Mouse (Mus musculus): ENCODE measurements around the gene Rbm4b. TPM values are rescaled to one million over a fixed set of nuclear protein-coding genes. Genes with fewer than 3 reads are reported as not detected.

The Rbm4b gene
- polyA plus RNA-seq (2014; fragmentation: Nextera tagmentation; extraction: Ambion mirVana) = 41.1 and 50.0 TPM in 2 replicates

DNA sequence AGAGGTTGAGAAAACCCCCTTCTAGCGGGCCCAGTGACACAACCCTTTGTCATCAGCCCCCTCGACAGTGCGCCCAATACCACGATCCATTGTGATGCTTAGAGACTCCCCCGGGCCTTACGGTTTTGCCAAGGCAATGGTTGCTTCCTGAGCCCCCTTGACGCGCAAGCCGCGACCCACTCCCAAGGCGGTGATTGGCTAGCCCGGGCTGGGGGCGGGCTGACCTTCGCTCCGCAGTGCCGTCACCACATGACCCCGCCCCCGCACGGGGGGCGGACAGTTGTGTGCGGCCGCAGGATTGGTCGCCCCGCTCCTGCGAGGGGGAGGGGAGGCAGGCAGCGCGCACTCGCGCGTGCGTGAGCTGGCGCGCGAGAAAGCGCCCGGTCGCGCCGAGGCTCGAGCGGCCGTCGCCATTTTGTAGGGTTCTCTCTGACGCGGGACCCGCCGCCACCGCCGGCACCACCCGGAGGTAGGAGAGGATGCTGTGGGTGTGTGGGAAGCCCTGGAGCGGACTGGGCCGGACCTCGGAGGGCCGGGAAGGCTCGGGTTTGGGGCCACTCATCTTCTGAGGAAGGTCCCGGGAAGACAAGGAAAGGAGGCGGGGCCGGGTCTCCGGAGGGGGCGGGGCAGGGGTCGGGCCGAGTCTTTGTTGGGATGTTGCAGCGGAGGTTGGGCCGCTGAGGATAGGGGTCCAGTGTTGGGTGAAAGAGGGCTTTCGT lies at the start of gene Rbm4b:
Gene Rbm4b (plus strand): TSS at position 305 of the 719 bp plus-strand sequence.
- peak within 1 kb of the TSS; percentile 80 for H3K9ac ChIP-seq (ENCODE audit: low read depth, low read length)
- under 1% methylated on average over 37 of the region's 65 CpGs for whole genome bisulfite sequencing
- peak within 1 kb of the TSS; percentile 58 for H3K4me3 ChIP-seq (ENCODE audit: low read depth, low read length)
- DNase-seq (ENCODE audit: low spot score) = peak; percentile 98
- no peaks in the 10 kb centered on the region for H3K9me3 ChIP-seq (ENCODE audit: control insufficient read depth, low read length)
- H3K27me3 ChIP-seq (replicated peaks; ENCODE audit: control insufficient read depth, insufficient read depth, low read length) = no peaks in the 10 kb centered on the region
- H3K27ac ChIP-seq (replicated peaks; ENCODE audit: low read depth, low read length) = peak within 1 kb of the TSS; percentile 90
- peak; percentile 96 for ATAC-seq (ENCODE audit: low read depth)
- peak within 1 kb of the TSS; percentile 75 for H3K4me2 ChIP-seq (ENCODE audit: low read depth, low read length)
- peaks cover 23% of the 10 kb centered on the region for H3K4me1 ChIP-seq (ENCODE audit: control insufficient read depth, insufficient read depth, low read length)
- peaks cover 31% of the 10 kb centered on the region for H3K36me3 ChIP-seq (ENCODE audit: control insufficient read depth, insufficient read depth, low read length)

DNA sequence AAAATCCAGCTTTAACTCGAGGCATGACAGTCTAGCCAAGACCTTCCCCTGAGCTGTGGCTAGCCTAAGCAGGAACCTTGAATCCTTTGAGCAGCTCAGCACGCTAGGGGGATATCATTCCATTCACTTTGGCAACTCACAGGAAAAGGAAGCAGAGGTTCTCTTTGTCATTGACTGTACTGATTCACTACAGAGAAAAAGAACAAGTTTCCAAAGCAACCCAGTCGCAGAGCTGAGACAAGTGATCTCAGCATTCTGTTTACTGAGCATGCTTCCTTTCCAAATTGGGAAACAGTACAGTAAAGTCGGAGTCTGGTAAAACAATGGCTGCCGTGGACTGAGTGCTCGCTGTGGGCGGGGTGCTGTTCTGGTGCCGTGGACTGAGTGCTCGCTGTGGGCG lies 47.5 kb upstream of the Rbm4b start:
- H3K4me3 ChIP-seq (ENCODE audit: low read depth, low read length) = no peak overlapping the region
- H3K4me2 ChIP-seq (ENCODE audit: low read depth, low read length) = no peak overlapping the region
- H3K4me1 ChIP-seq (ENCODE audit: control insufficient read depth, insufficient read depth, low read length) = peaks cover 4% of the 10 kb centered on the region
- H3K9ac ChIP-seq (ENCODE audit: low read depth, low read length) = no peak overlapping the region
- DNase-seq (ENCODE audit: low spot score) (no peak), ATAC-seq (ENCODE audit: low read depth) (no peak)
- H3K27me3 ChIP-seq (replicated peaks; ENCODE audit: control insufficient read depth, insufficient read depth, low read length) = peaks cover 39% of the 10 kb centered on the region
- H3K27ac ChIP-seq (replicated peaks; ENCODE audit: low read depth, low read length) = no peak overlapping the region
- no peaks in the 10 kb centered on the region for H3K36me3 ChIP-seq (ENCODE audit: control insufficient read depth, insufficient read depth, low read length)
- no peaks in the 10 kb centered on the region for H3K9me3 ChIP-seq (ENCODE audit: control insufficient read depth, low read length)
- 87% methylated on average over 10 of the region's 10 CpGs for WGBS

DNA sequence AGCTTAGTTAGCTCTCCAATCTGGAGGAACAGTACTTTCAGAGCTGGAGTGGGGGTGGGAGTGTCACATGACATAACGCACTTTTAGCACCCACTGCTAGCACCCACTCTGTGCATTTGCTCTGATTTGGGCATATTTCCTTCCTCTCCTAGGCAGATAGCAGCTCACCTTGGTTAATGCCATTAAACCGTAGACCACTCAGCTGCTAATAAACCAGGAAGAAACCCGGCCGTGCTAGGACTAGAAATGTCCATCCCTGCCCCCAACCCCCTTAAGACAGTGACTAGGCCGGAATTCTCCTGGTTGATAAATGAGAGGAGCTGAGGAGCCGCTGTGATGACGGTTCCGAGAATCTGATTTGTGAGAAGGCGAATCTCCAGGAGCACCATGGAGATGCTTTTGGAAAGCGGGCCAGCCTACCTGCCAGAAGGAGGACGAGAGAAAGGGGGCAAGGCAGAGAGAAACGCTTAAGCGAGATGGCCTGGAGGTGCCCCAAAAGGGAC lies 45.1 kb upstream of the Rbm4b start, which contains the start of gene Sptbn2:
Gene Sptbn2 (plus strand): TSS at position 70 of the 503 bp plus-strand sequence.
- DNase-seq (ENCODE audit: low spot score) (no peak), ATAC-seq (ENCODE audit: low read depth) (no peak)
- no peaks in the 10 kb centered on the region for H3K36me3 ChIP-seq (ENCODE audit: control insufficient read depth, insufficient read depth, low read length)
- H3K4me3 ChIP-seq (ENCODE audit: low read depth, low read length) = peak within 1 kb of the TSS; percentile 59
- H3K4me1 ChIP-seq (ENCODE audit: control insufficient read depth, insufficient read depth, low read length) = peaks cover 4% of the 10 kb centered on the region
- H3K27me3 ChIP-seq (replicated peaks; ENCODE audit: control insufficient read depth, insufficient read depth, low read length) = peaks cover 51% of the 10 kb centered on the region
- peak within 1 kb of the TSS; percentile 62 for H3K9ac ChIP-seq (ENCODE audit: low read depth, low read length)
- peak within 1 kb of the TSS; percentile 99 for H3K4me2 ChIP-seq (ENCODE audit: low read depth, low read length)
- 10% methylated on average over 13 of the region's 13 CpGs for WGBS
- no peaks in the 10 kb centered on the region for H3K9me3 ChIP-seq (ENCODE audit: control insufficient read depth, low read length)
- H3K27ac ChIP-seq (replicated peaks; ENCODE audit: low read depth, low read length) = no peak within 1 kb of the TSS

DNA sequence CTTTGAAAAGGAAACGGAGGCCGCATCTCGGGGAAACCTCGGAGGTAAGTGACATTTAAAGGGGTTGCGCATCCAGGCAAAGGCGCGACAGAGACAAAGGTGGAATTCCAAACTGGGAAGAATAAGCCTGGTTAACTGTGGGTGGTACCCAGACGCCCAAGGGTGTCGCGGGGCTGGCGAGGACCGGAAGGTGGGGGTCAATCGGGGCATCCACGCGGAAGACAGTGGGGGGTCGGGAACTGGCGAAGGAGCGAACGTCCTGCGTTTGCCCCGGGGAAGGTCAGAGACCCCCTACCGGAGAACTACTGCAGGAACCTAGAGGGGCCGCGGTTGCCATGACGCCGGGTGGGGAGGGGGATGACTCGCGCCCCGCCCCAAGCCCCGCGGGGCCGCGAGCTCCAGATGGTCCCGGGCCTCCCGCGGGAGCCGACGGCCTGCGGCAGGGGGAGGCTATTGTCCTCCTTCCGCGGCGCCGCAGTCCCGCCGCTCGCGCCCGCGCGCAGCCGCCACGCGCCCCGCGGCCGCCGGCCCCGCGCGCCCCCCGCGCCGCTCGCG lies 44.6 kb upstream of the Rbm4b start:
- no peaks in the 10 kb centered on the region for H3K9me3 ChIP-seq (ENCODE audit: control insufficient read depth, low read length)
- peak; percentile 27 for DNase-seq (ENCODE audit: low spot score)
- H3K27me3 ChIP-seq (replicated peaks; ENCODE audit: control insufficient read depth, insufficient read depth, low read length) = peaks cover 51% of the 10 kb centered on the region
- H3K4me2 ChIP-seq (ENCODE audit: low read depth, low read length) = peak overlapping the region; percentile 99
- ATAC-seq (ENCODE audit: low read depth) = peak; percentile 73
- WGBS = 1% methylated on average over 12 of the region's 65 CpGs
- H3K36me3 ChIP-seq (ENCODE audit: control insufficient read depth, insufficient read depth, low read length) = no peaks in the 10 kb centered on the region
- H3K4me3 ChIP-seq (ENCODE audit: low read depth, low read length) = peak overlapping the region; percentile 59
- H3K4me1 ChIP-seq (ENCODE audit: control insufficient read depth, insufficient read depth, low read length) = peaks cover 4% of the 10 kb centered on the region
- H3K9ac ChIP-seq (ENCODE audit: low read depth, low read length) = peak overlapping the region; percentile 62
- H3K27ac ChIP-seq (replicated peaks; ENCODE audit: low read depth, low read length) = no peak overlapping the region

DNA sequence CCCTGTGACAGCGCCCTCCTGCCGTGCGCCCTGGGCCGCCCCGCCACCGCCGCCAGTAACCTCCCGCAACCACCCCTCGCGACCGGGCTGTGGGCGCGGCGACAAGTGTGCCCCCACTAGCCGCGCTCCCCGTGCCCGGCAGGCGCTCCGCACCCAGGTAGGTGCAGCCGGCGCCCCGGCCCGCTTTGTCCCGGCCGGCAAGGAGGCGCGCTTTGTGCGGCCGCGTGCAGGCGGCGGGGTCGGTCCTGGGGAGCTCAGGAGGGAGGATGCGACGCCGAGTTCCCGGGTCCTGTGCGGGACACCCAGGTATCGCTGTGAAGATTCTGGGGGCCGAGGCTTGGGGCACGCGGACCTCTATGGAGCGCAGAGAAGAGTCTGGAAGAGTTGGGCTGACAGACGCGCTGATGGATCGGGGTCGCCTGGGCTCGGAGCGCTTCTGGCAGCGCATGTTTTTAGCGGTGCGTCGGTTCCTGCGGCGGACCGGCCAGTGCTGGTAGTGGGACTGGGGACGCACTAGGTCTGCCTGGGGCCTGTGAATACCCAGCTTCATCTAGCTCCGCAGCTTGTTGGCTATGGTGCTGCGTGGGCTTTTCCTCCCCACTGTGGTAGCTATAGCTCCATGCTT lies 44.0 kb upstream of the Rbm4b start:
- 0% methylated on average over 25 of the region's 60 CpGs for WGBS
- Histone ChIP-seq H3K27me3 (replicated peaks; ENCODE audit: control insufficient read depth, insufficient read depth, low read length) (peaks cover 51% of the 10 kb centered on the region), H3K27ac (replicated peaks; ENCODE audit: low read depth, low read length) (no peak overlapping the region), H3K4me2 (ENCODE audit: low read depth, low read length) (peak overlapping the region; percentile 99), H3K9ac (ENCODE audit: low read depth, low read length) (peak overlapping the region; percentile 62), H3K9me3 (ENCODE audit: control insufficient read depth, low read length) (no peaks in the 10 kb centered on the region), H3K4me1 (ENCODE audit: control insufficient read depth, insufficient read depth, low read length) (peaks cover 4% of the 10 kb centered on the region), H3K36me3 (ENCODE audit: control insufficient read depth, insufficient read depth, low read length) (no peaks in the 10 kb centered on the region), H3K4me3 (ENCODE audit: low read depth, low read length) (peak overlapping the region; percentile 59)
- peak; percentile 29 for DNase-seq (ENCODE audit: low spot score)
- ATAC-seq (ENCODE audit: low read depth) = peak; percentile 38

DNA sequence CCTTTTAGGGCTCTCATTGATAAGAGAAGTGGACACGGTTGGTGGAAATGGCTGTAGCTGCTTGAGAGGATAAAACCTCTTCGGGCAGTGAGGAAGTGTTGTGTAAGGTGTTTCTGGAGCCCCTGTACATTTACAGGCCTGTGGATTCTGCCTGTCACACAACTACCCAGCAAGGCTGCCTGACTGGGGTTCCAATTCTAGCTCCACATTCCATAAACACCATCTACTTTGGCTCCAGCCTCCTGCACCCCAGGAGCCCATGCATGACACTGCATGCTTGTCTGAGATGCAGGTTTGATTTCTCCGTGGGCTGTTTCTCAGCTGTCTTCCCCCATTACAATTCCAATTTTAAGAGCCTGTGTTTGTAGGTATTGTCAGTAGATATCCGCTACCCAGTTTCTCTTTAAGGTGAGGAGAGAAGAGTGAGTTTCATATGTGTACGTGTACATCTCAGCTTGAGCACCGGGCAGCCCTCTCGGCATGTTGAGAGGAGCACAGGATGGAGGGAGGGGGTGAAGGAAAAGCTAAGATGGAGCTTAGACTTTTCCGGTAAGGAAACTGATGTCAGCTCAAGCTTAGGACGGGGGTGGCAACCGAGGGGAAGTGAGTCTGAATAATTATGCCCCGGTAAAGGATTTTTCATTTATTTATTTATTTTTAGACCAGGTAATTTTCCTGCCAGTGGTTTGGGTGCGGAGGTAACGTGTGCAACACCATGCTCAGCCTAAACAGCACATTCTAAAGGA lies 43.3 kb upstream of the Rbm4b start:
- Histone ChIP-seq H3K4me1 (ENCODE audit: control insufficient read depth, insufficient read depth, low read length) (peaks cover 4% of the 10 kb centered on the region), H3K4me3 (ENCODE audit: low read depth, low read length) (peak overlapping the region; percentile 59), H3K36me3 (ENCODE audit: control insufficient read depth, insufficient read depth, low read length) (no peaks in the 10 kb centered on the region), H3K27ac (replicated peaks; ENCODE audit: low read depth, low read length) (no peak overlapping the region), H3K9ac (ENCODE audit: low read depth, low read length) (0 out of 2 replicates have a peak overlapping the region, but pooled peaks have one; percentile 62), H3K9me3 (ENCODE audit: control insufficient read depth, low read length) (no peaks in the 10 kb centered on the region), H3K27me3 (replicated peaks; ENCODE audit: control insufficient read depth, insufficient read depth, low read length) (peaks cover 51% of the 10 kb centered on the region), H3K4me2 (ENCODE audit: low read depth, low read length) (peak overlapping the region; percentile 99)
- WGBS = 29% methylated on average over 13 of the region's 13 CpGs
- ATAC-seq (ENCODE audit: low read depth) (no peak), DNase-seq (ENCODE audit: low spot score) (no peak)

DNA sequence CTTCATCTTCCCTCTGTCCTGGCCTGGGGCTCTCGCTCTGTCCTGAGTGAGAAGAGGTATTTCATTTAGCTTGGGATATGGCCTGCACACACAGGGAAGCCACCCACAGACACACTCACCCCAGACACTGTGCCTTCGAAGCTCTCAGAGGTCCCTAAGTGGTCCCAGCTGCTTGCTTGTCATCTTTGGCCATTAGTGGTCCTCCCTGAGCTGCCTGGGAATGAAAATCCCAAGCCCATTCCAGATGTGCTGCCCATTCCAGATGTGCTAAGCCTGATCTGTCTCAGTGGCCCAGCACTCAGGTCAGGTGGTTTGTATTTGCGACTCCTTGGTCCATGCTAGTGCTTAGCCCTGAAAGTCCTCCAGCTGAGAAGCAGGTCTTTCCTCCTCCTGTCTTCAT lies 42.4 kb upstream of the Rbm4b start:
- peaks cover 51% of the 10 kb centered on the region for H3K27me3 ChIP-seq (replicated peaks; ENCODE audit: control insufficient read depth, insufficient read depth, low read length)

DNA sequence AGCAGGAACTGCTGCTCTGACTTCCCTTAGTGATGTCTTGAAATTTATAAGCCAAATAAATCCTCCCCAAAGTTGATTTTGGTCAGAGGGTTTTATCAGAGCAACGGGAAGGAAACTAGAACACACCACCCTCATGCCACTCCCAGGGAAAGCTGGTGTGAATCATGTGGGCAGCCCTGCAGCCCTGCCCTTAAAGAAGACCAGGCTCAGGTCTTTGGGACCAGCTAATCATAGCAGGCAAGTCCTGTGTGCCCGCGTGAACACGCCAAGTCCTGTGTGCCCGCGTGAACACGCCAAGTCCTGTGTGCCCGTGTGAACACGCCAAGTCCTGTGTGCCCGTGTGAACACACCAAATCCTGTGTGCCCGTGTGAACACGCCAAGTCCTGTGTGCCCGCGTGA lies 39.5 kb upstream of the Rbm4b start:
- Histone ChIP-seq H3K9ac (ENCODE audit: low read depth, low read length) (no peak overlapping the region), H3K4me2 (ENCODE audit: low read depth, low read length) (no peak overlapping the region), H3K27ac (replicated peaks; ENCODE audit: low read depth, low read length) (no peak overlapping the region), H3K27me3 (replicated peaks; ENCODE audit: control insufficient read depth, insufficient read depth, low read length) (peaks cover 30% of the 10 kb centered on the region), H3K36me3 (ENCODE audit: control insufficient read depth, insufficient read depth, low read length) (no peaks in the 10 kb centered on the region), H3K4me1 (ENCODE audit: control insufficient read depth, insufficient read depth, low read length) (no peaks in the 10 kb centered on the region), H3K4me3 (ENCODE audit: low read depth, low read length) (no peak overlapping the region), H3K9me3 (ENCODE audit: control insufficient read depth, low read length) (no peaks in the 10 kb centered on the region)
- ATAC-seq (ENCODE audit: low read depth) (no peak), DNase-seq (ENCODE audit: low spot score) (no peak)
- 92% methylated on average over 14 of the region's 14 CpGs for whole genome bisulfite sequencing

More for the DNA sequence above, 42.4 kb upstream of the Rbm4b start:
- no peaks in the 10 kb centered on the region for H3K9me3 ChIP-seq (ENCODE audit: control insufficient read depth, low read length)
- ATAC-seq (ENCODE audit: low read depth) = no peak
- H3K9ac ChIP-seq (ENCODE audit: low read depth, low read length) = no peak overlapping the region
- no peak overlapping the region for H3K4me3 ChIP-seq (ENCODE audit: low read depth, low read length)
- H3K4me2 ChIP-seq (ENCODE audit: low read depth, low read length) = no peak overlapping the region
- H3K36me3 ChIP-seq (ENCODE audit: control insufficient read depth, insufficient read depth, low read length) = no peaks in the 10 kb centered on the region
- H3K4me1 ChIP-seq (ENCODE audit: control insufficient read depth, insufficient read depth, low read length) = peaks cover 4% of the 10 kb centered on the region
- no peak overlapping the region for H3K27ac ChIP-seq (replicated peaks; ENCODE audit: low read depth, low read length)
- 38% methylated on average over 3 of the region's 3 CpGs for WGBS
- DNase-seq (ENCODE audit: low spot score) = no peak

Data from embryonic facial prominence, embryonic 14.5 days (tissue).